Mouse (Mus musculus): ENCODE data around the gene Atp2b4.

GRCm38 (mm10) chr1:133841171-133841926 lies 40.5 kb upstream of the Atp2b4 start:
- TF ChIP-seq CTCF (IDR thresholded peaks at IDR 0.05; ENCODE audit: low read depth), result no peak
- TF ChIP-seq EP300 (optimal IDR thresholded peaks at IDR 0.05), result no peak
